Mouse (Mus musculus) limb, embryonic 15.5 days (tissue): ENCODE results near the gene Olfr1152. TPM values are rescaled to one million over a fixed set of nuclear protein-coding genes. Genes with fewer than 3 reads are reported as not detected.

Source experiments
- ATAC-seq: fragments of 200-750 bp; cut with Nextera tagmentation; 2 replicates; pipeline ENCODE4 v1.8.0; 2017; ENCODE audit warnings: low read depth, moderate TSS enrichment; ENCODE audit not compliant: insufficient number of reproducible peaks, low FRiP score, low TSS enrichment
- H3K27ac ChIP-seq: fragments of 300-500 bp; sonication (generic); 2 replicates; pipeline ENCODE4 v1.5.1; 2015; ENCODE audit warnings: moderate library complexity, mild to moderate bottlenecking, inconsistent platforms
- H3K27me3 ChIP-seq: fragments of 300-500 bp; sonication (generic); 2 replicates; pipeline ENCODE4 v1.6.1; 2015; ENCODE audit warnings: inconsistent platforms
- H3K36me3 ChIP-seq: fragments of 300-500 bp; sonication (generic); 2 replicates; pipeline ENCODE4 v1.6.1; 2015; ENCODE audit warnings: inconsistent platforms
- H3K4me1 ChIP-seq: fragments of 300-500 bp; sonication (generic); 2 replicates; pipeline ENCODE4 v1.6.1; 2015; ENCODE audit warnings: inconsistent platforms
- H3K4me2 ChIP-seq: fragments of 300-500 bp; sonication (generic); 2 replicates; pipeline ENCODE4 v1.6.1; 2015; ENCODE audit warnings: mild to moderate bottlenecking, inconsistent platforms
- H3K4me3 ChIP-seq: fragments of 300-500 bp; sonication (generic); 2 replicates; pipeline ENCODE4 v1.5.1; 2015; ENCODE audit warnings: mild to moderate bottlenecking, inconsistent platforms
- H3K9ac ChIP-seq: fragments of 300-500 bp; sonication (generic); 2 replicates; pipeline ENCODE4 v1.6.1; 2015; ENCODE audit warnings: inconsistent platforms
- H3K9me3 ChIP-seq: fragments of 300-500 bp; sonication (generic); 2 replicates; pipeline ENCODE4 v1.6.1; 2016; ENCODE audit warnings: inconsistent platforms
- WGBS: fragments of 180-500 bp; shearing (Covaris S2); methylation state at CpG from one replicate; pipeline ENCODE4 v1.1.7; 2015; 5-methylcytosine and 5-hydroxymethylcytosine counted together
- polyA plus RNA-seq: library from polyadenylated mRNA; unstranded; fragments of >200 nt; fragmentation: Nextera tagmentation; extraction: Ambion mirVana; gene quantifications from 2 replicates; pipeline ENCODE4 v1.2.1, GENCODE M21; 2015

Olfr1152 gene
- polyA plus RNA-seq, result not detected in 2 replicates

DNA sequence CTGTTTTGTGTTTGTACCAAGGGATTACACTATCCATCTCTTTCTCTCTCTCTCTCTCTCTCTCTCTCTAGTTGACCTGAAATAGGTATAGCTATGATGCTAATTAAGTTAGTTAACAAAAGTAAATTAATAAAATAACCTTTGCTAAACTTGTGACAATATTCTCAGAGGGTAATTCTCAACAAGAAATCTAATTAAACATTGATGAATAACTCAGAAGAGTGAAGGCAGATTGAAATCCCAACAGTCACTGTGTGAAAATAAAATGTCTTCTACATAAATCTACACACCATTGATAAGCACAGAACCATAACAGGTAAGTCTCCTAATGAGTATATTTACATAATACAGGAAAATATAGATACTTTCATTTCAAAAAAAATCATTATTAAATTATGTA lies at the start of gene Olfr1152:
TSS of gene Olfr1152 (plus strand) at position 301 of the 400 bp plus-strand sequence.
- Histone ChIP-seq H3K27me3 (no peaks in the 10 kb centered on the region), H3K4me3 (no peak within 1 kb of the TSS), H3K4me1 (no peaks in the 10 kb centered on the region), H3K27ac (no peak within 1 kb of the TSS), H3K36me3 (no peaks in the 10 kb centered on the region), H3K9me3 (no peaks in the 10 kb centered on the region), H3K4me2 (no peak within 1 kb of the TSS), H3K9ac (no peak within 1 kb of the TSS)
- ATAC-seq, result no peak

GRCm38 (mm10) chr2:87830233-87830632 lies 36.1 kb upstream of the Olfr1152 start, which contains the start of gene Olfr1148:
Gene Olfr1148, plus strand, starts transcription at chr2:87830533.
- H3K4me3 ChIP-seq, result no peak within 1 kb of the TSS
- H3K36me3 ChIP-seq, result no peaks in the 10 kb centered on the region
- WGBS, result 94% methylated on average over 1 of the region's 1 CpGs
- no peak for ATAC-seq
- no peaks in the 10 kb centered on the region for H3K27me3 ChIP-seq
- H3K4me1 ChIP-seq, result no peaks in the 10 kb centered on the region
- H3K9me3 ChIP-seq, result no peaks in the 10 kb centered on the region
- no peak within 1 kb of the TSS for H3K27ac ChIP-seq
- H3K9ac ChIP-seq, result no peak within 1 kb of the TSS
- H3K4me2 ChIP-seq, result no peak within 1 kb of the TSS

GRCm38 (mm10) chr2:87843693-87844092 lies 22.6 kb upstream of the Olfr1152 start, which contains the start of gene Olfr1150-ps1:
Gene Olfr1150-ps1, plus strand, starts transcription at chr2:87843993.
- Histone ChIP-seq H3K27me3 (no peaks in the 10 kb centered on the region), H3K4me1 (no peaks in the 10 kb centered on the region), H3K4me2 (no peak within 1 kb of the TSS), H3K36me3 (no peaks in the 10 kb centered on the region), H3K9me3 (no peaks in the 10 kb centered on the region), H3K4me3 (no peak within 1 kb of the TSS), H3K9ac (no peak within 1 kb of the TSS), H3K27ac (no peak within 1 kb of the TSS)
- ATAC-seq, result no peak
- 87% methylated on average over 1 of the region's 1 CpGs for WGBS

GRCm38 (mm10) chr2:87855562-87855961 lies 10.7 kb upstream of the Olfr1152 start, which contains the start of gene Olfr1151:
Gene Olfr1151, plus strand, starts transcription at chr2:87855862.
- 90% methylated on average over 1 of the region's 1 CpGs for WGBS
- no peaks in the 10 kb centered on the region for H3K27me3 ChIP-seq
- H3K4me2 ChIP-seq, result no peak within 1 kb of the TSS
- no peaks in the 10 kb centered on the region for H3K36me3 ChIP-seq
- no peak within 1 kb of the TSS for H3K9ac ChIP-seq
- no peak within 1 kb of the TSS for H3K27ac ChIP-seq
- no peak for ATAC-seq
- H3K9me3 ChIP-seq, result no peaks in the 10 kb centered on the region
- no peak within 1 kb of the TSS for H3K4me3 ChIP-seq
- no peaks in the 10 kb centered on the region for H3K4me1 ChIP-seq

DNA sequence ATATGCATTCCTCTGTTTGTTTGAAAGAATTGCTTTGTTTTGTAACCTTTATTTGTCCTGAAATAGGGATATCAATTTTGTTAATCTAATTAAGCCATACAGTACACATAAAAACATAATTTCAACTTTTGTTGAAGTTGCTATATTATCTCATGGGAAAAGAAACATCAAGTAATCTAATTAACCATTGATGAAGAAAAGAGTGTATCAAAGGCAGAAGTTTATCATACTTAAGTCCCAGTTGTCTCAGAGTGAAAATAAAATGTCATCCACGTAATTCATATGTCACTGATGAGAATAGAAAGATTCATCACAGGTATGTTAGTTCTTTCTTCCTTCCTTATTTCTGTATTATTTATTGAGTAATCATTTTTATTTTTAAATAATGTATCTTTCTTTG lies 28.4 kb downstream of the Olfr1152 start, which contains the start of gene Olfr1153:
TSS of gene Olfr1153 (plus strand) at position 301 of the 400 bp plus-strand sequence.
- no peak within 1 kb of the TSS for H3K4me2 ChIP-seq

DNA sequence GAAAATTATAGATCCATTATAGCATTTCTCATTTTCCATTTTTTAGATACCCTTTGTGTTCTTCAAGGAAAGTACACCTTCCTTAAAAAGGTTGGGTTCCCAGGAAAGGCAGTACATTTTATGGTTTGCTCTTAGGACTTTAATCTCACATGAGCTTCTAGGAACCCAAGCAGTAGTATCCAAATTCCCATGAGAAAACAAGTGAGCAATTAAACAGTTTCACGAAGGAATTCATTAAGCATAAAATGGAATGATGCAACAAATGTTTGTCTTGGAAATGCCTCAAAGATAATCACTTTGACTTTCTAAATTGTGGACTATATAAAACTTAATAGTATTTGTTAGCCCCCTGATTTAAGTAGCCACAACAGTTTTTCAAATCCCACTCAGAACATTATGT lies 38.8 kb downstream of the Olfr1152 start, which contains the start of gene Olfr1154:
TSS of gene Olfr1154 (minus strand) at position 101 of the 400 bp plus-strand sequence.
- 83% methylated on average over 1 of the region's 1 CpGs for WGBS
- no peaks in the 10 kb centered on the region for H3K36me3 ChIP-seq
- no peak within 1 kb of the TSS for H3K9ac ChIP-seq
- no peaks in the 10 kb centered on the region for H3K4me1 ChIP-seq
- no peak within 1 kb of the TSS for H3K4me3 ChIP-seq
- H3K4me2 ChIP-seq, result no peak within 1 kb of the TSS
- no peaks in the 10 kb centered on the region for H3K27me3 ChIP-seq
- no peaks in the 10 kb centered on the region for H3K9me3 ChIP-seq
- no peak for ATAC-seq
- no peak within 1 kb of the TSS for H3K27ac ChIP-seq

More for the DNA sequence above, 28.4 kb downstream of the Olfr1152 start, which contains the start of gene Olfr1153:
- Histone ChIP-seq H3K36me3 (no peaks in the 10 kb centered on the region), H3K4me3 (no peak within 1 kb of the TSS), H3K27ac (no peak within 1 kb of the TSS), H3K4me1 (no peaks in the 10 kb centered on the region), H3K9me3 (no peaks in the 10 kb centered on the region), H3K9ac (no peak within 1 kb of the TSS), H3K27me3 (no peaks in the 10 kb centered on the region)
- WGBS, result 63% methylated on average over 1 of the region's 1 CpGs
- ATAC-seq, result no peak

Other genes with a start within 250 kb of the Olfr1152 start
- not detected in 2 replicates for gene Olfr1131, start 239.4 kb upstream of the Olfr1152 start, polyA plus RNA-seq
- gene Olfr1132, start 229.0 kb upstream of the Olfr1152 start, polyA plus RNA-seq, result not detected in 2 replicates
- gene Olfr1133, start 219.1 kb upstream of the Olfr1152 start, polyA plus RNA-seq, result not detected in 2 replicates
- not detected in 2 replicates for gene Olfr1134, start 208.0 kb upstream of the Olfr1152 start, polyA plus RNA-seq
- not detected in 2 replicates for gene Olfr1135, start 192.8 kb upstream of the Olfr1152 start, polyA plus RNA-seq
- gene Olfr1136, start 172.5 kb upstream of the Olfr1152 start, polyA plus RNA-seq, result not detected in 2 replicates
- not detected in 2 replicates for gene Olfr1137, start 153.3 kb upstream of the Olfr1152 start, polyA plus RNA-seq
- not detected in 2 replicates for gene Olfr1138, start 126.5 kb upstream of the Olfr1152 start, polyA plus RNA-seq
- not detected in 2 replicates for gene Olfr1140, start 122.7 kb upstream of the Olfr1152 start, polyA plus RNA-seq
- gene Olfr1141, start 112.5 kb upstream of the Olfr1152 start, polyA plus RNA-seq, result not detected in 2 replicates
- gene Olfr152, start 87.0 kb upstream of the Olfr1152 start, polyA plus RNA-seq, result not detected in 2 replicates
- gene Olfr1143, start 65.9 kb upstream of the Olfr1152 start, polyA plus RNA-seq, result not detected in 2 replicates
- gene Olfr1145, start 56.7 kb upstream of the Olfr1152 start, polyA plus RNA-seq, result not detected in 2 replicates
- gene Olfr1148, start 36.0 kb upstream of the Olfr1152 start, polyA plus RNA-seq, result not detected in 2 replicates
- not detected in 2 replicates for gene Olfr1150-ps1, start 22.5 kb upstream of the Olfr1152 start, polyA plus RNA-seq
- gene Olfr1151, start 10.6 kb upstream of the Olfr1152 start, polyA plus RNA-seq, result not detected in 2 replicates
- gene Olfr1153, start 28.5 kb downstream of the Olfr1152 start, polyA plus RNA-seq, result not detected in 2 replicates
- not detected in 2 replicates for gene Olfr1154, start 38.7 kb downstream of the Olfr1152 start, polyA plus RNA-seq
- gene Olfr1155, start 78.6 kb downstream of the Olfr1152 start, polyA plus RNA-seq, result not detected in 2 replicates
- gene Olfr1156, start 86.6 kb downstream of the Olfr1152 start, polyA plus RNA-seq, result not detected in 2 replicates
- not detected in 2 replicates for gene Olfr1157, start 101.8 kb downstream of the Olfr1152 start, polyA plus RNA-seq
- gene Olfr74, start 108.2 kb downstream of the Olfr1152 start, polyA plus RNA-seq, result not detected in 2 replicates
- not detected in 2 replicates for gene Olfr1158, start 123.6 kb downstream of the Olfr1152 start, polyA plus RNA-seq
- gene Olfr1160, start 141.8 kb downstream of the Olfr1152 start, polyA plus RNA-seq, result not detected in 2 replicates
- not detected in 2 replicates for gene Olfr1161, start 156.3 kb downstream of the Olfr1152 start, polyA plus RNA-seq
- gene Olfr73, start 171.2 kb downstream of the Olfr1152 start, polyA plus RNA-seq, result 0.05 TPM in 1 of 2 replicates, not detected in the other
- not detected in 2 replicates for gene Olfr1162, start 184.6 kb downstream of the Olfr1152 start, polyA plus RNA-seq
- not detected in 2 replicates for gene Olfr1163, start 205.3 kb downstream of the Olfr1152 start, polyA plus RNA-seq
- not detected in 2 replicates for gene Olfr1164, start 227.5 kb downstream of the Olfr1152 start, polyA plus RNA-seq